Mouse (Mus musculus) leukemia stem cell, adult 10-12 weeks (primary cell): ENCODE results near the gene Ankub1. TPM values are rescaled to one million over a fixed set of nuclear protein-coding genes. Genes with fewer than 3 reads are reported as not detected.

Source experiments
- polyA plus RNA-seq: library from polyadenylated mRNA; stranded (reverse); fragments of >175 nt; gene quantifications from 2 replicates; pipeline ENCODE4 v1.2.3, GENCODE M21; 2012; ENCODE audit warnings: low replicate concordance

Ankub1 gene
- polyA plus RNA-seq, result 0.18 and 0.30 TPM in 2 replicates

DNA sequence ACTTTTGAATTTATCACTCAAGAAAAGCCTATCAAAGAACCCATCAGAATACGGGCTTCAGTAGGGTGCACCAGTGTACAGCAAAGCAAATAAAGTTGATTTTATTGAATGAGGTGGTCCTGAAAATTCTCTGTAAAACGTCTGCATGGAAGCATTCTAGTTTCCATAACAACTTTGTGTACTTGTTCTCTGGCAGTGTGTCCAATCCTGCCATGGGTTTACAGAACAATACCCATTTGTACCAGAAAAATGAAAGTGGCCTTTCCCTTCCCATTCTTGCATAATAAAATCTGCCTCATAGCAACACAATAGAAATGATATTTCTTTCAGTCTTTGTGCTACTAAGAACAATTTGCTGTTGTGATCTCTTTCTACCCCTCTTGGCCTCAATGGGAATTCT, at the start of gene Ankub1:
TSS of gene Ankub1 (minus strand) at position 81 of the 400 bp plus-strand sequence.

GRCm38 (mm10) chr3:57735511-57736370, 43.1 kb upstream of the Ankub1 start, which contains the start of gene Rnf13:
Gene Rnf13, plus strand, starts transcription at chr3:57736062.

DNA sequence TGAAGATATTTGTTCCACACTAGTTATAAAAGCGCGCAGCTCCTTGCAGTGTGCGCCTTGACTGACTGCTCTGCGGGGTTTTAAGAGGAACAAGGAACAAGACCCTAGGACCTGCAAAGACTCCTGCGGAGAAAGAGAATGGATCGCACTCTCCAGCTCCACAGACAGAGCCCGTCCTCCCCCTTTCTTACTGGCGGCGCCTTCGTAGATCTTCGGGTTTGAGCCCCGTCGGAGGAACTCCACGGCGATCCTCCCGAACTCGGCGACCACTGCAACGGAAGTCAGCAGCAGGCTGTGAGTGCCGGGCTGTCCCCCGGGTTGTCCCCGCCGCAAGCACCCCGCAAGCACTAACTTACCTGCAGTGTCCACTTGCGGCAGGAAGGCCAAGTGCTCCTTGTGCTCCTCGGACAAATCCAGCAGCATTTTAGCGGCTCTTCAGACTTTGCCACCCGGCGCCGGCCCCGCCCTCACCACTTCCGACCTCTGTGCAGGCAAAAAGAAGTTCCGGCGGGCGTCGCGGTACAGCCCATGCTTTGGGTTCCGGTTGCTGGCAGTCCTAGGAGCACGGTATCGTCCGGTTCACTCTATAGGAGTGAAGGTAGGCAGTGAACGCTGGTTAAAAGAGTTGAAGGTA, 41.3 kb downstream of the Ankub1 start, which contains the start of gene Commd2:
TSS of gene Commd2 (minus strand) at position 485 of the 634 bp plus-strand sequence.

Other genes with a start within 250 kb of the Ankub1 start
- 0.78 and 0.97 TPM in 2 replicates for gene Wwtr1, start 116.9 kb downstream of the Ankub1 start, polyA plus RNA-seq
- gene Commd2, start 41.1 kb downstream of the Ankub1 start, polyA plus RNA-seq, result 7.1 and 29.5 TPM in 2 replicates
- gene Rnf13, start 43.3 kb upstream of the Ankub1 start, polyA plus RNA-seq, result 1.5 TPM in 1 of 2 replicates, not detected in the other
- 0.10 TPM in 1 of 2 replicates, not detected in the other for gene Pfn2, start 155.3 kb upstream of the Ankub1 start, polyA plus RNA-seq